Mouse (Mus musculus): Measurements from ENCODE around the gene Mrpl34. TPM values are rescaled to one million over a fixed set of nuclear protein-coding genes. Genes with fewer than 3 reads are reported as not detected.

The Mrpl34 gene
- total RNA-seq, 1 experiment, result 135 TPM

DNA sequence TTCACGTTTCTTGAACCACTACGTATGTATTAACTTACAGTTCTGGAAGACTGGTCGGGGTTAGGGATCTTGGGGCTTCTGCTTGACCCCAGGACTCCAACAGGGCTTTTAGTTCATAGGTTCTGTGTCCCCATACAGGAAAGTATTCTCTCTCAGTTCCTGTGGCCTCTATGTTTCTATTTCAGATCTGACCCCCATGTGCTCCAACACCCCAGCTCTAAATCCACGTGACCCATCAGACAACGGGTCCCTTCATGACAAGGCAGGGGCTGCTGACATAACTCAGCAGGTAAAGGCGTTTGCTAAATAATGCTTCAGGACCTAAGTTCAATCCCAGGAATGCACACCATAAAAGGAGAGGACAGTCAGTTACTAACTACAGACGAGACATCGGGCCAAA, 974 bp downstream of the Mrpl34 start:
- no peak for DNase-seq (ENCODE audit: low read depth, low spot score)
- peaks cover 5 to 13% of the 10 kb centered on the region in 2 experiments; a peak in 2 of 4 replicates for H3K4me1 ChIP-seq (ENCODE audit: control insufficient read depth in 2 of 2, insufficient read depth in 2 of 2, low read length in 2 of 2, poor library complexity in 1 of 2)
- no peaks in the 10 kb centered on the region for H3K9me3 ChIP-seq (ENCODE audit: control insufficient read depth, insufficient read depth, low read depth, low read length)
- in situ Hi-C loops (cut with MboI; ENCODE audit: low sequenced_read_pairs in 2 of 2, unreplicated experiment in 2 of 2), result no loop called here
- no peak overlapping the region for H3K27ac ChIP-seq (ENCODE audit: insufficient read depth, low read depth, low read length, poor library complexity, severe bottlenecking)
- H3K36me3 ChIP-seq (ENCODE audit: control insufficient read depth, insufficient read depth, low read length, poor library complexity, severe bottlenecking), result peaks cover 5% of the 10 kb centered on the region; the same call in 1 of the 2 replicates
- H3K4me3 ChIP-seq (ENCODE audit: insufficient read depth in 1 of 2, low read depth in 1 of 2, low read length in 2 of 2, poor library complexity in 1 of 2, severe bottlenecking in 1 of 2), result peak overlapping the region; percentile 84 to 86; a peak in 3 of 4 replicates
- peak overlapping the region; percentile 91; the same call in 1 of the 2 replicates for H3K9ac ChIP-seq (ENCODE audit: insufficient read depth, low read depth, low read length, poor library complexity, severe bottlenecking)
- TF ChIP-seq HCFC1 (IDR thresholded peaks at IDR 0.05; ENCODE audit: borderline replicate concordance, insufficient read depth, low read length) (no peak), ZNF384 (IDR thresholded peaks at IDR 0.05; ENCODE audit: low read depth, low read length) (no peak), CHD2 (IDR thresholded peaks at IDR 0.05; ENCODE audit: low read depth, low read length) (no peak), MAFK (IDR thresholded peaks at IDR 0.05; ENCODE audit: insufficient read depth, low read depth, low read length) (no peak), ZC3H11A (IDR thresholded peaks at IDR 0.05; ENCODE audit: borderline replicate concordance, low read depth, low read length) (no peak)

DNA sequence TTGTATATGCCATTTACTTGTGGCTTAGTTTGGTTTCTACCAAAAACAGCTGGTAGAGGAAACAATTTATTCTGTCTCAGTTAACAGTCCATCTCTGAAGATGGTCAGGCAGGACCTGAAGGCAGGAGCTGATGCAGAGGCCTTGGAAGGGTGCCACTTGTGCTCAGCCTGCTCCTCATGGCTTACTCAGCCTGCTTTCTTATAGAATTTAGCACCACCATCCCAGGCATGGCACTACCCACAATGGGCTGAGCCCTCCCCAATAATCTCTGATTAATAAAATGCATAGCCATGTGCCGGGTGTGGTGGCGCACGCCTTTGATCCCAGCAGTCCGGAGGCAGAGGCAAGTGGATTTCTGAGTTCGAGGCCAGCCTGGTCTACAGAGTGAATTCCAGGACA, 1.4 kb downstream of the Mrpl34 start:
- peaks cover 5 to 14% of the 10 kb centered on the region in 2 experiments; a peak in 2 of 4 replicates for H3K4me1 ChIP-seq (ENCODE audit: control insufficient read depth in 2 of 2, insufficient read depth in 2 of 2, low read length in 2 of 2, poor library complexity in 1 of 2)
- in situ Hi-C loops (cut with MboI; ENCODE audit: low sequenced_read_pairs in 2 of 2, unreplicated experiment in 2 of 2), result no loop called here

DNA sequence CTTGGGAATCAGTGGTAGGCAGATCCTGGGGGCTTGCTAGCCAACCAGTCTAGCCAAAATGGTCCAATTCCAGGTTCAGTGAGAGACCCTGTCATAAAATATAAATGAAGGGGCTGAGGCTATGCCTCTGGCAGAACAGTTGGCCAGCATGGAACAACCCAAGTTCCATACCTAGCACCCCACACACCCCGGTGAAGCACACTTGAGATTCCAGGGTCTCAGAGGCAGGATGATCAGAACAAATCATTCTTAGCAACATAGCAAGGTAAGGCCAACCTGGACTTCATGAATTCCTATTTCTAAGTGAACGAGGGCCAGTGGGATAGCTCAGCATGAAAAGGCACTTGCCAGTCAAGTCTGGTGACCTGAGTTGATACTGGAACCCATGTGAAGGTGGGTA, 2.4 kb downstream of the Mrpl34 start:
- Histone ChIP-seq H3K4me1 (ENCODE audit: control insufficient read depth in 2 of 2, insufficient read depth in 2 of 2, low read length in 2 of 2, poor library complexity in 1 of 2) (peaks cover 5 to 14% of the 10 kb centered on the region in 2 experiments; a peak in 2 of 4 replicates), H3K9me3 (ENCODE audit: control insufficient read depth, insufficient read depth, low read depth, low read length) (no peaks in the 10 kb centered on the region), H3K27ac (ENCODE audit: insufficient read depth, low read depth, low read length, poor library complexity, severe bottlenecking) (no peak overlapping the region), H3K4me3 (ENCODE audit: insufficient read depth in 1 of 2, low read depth in 1 of 2, low read length in 2 of 2, poor library complexity in 1 of 2, severe bottlenecking in 1 of 2) (no peak overlapping the region), H3K9ac (ENCODE audit: insufficient read depth, low read depth, low read length, poor library complexity, severe bottlenecking) (no peak overlapping the region), H3K36me3 (ENCODE audit: control insufficient read depth, insufficient read depth, low read length, poor library complexity, severe bottlenecking) (peaks cover 18% of the 10 kb centered on the region)
- in situ Hi-C loops (cut with MboI; ENCODE audit: low sequenced_read_pairs in 2 of 2, unreplicated experiment in 2 of 2), result no loop called here
- no peak for TF ChIP-seq MAFK (IDR thresholded peaks at IDR 0.05; ENCODE audit: insufficient read depth, low read depth, low read length)
- no peak for TF ChIP-seq CHD2 (IDR thresholded peaks at IDR 0.05; ENCODE audit: low read depth, low read length)
- TF ChIP-seq ZC3H11A (IDR thresholded peaks at IDR 0.05; ENCODE audit: borderline replicate concordance, low read depth, low read length), result no peak
- no peak for TF ChIP-seq ZNF384 (IDR thresholded peaks at IDR 0.05; ENCODE audit: low read depth, low read length)
- no peak for TF ChIP-seq HCFC1 (IDR thresholded peaks at IDR 0.05; ENCODE audit: borderline replicate concordance, insufficient read depth, low read length)
- no peak for DNase-seq (ENCODE audit: low read depth, low spot score)

More for the DNA sequence above, 1.4 kb downstream of the Mrpl34 start:
- no peaks in the 10 kb centered on the region for H3K9me3 ChIP-seq (ENCODE audit: control insufficient read depth, insufficient read depth, low read depth, low read length)
- no peak overlapping the region for H3K9ac ChIP-seq (ENCODE audit: insufficient read depth, low read depth, low read length, poor library complexity, severe bottlenecking)
- no peak overlapping the region for H3K27ac ChIP-seq (ENCODE audit: insufficient read depth, low read depth, low read length, poor library complexity, severe bottlenecking)
- no peak for DNase-seq (ENCODE audit: low read depth, low spot score)
- no peak for TF ChIP-seq HCFC1 (IDR thresholded peaks at IDR 0.05; ENCODE audit: borderline replicate concordance, insufficient read depth, low read length)
- H3K4me3 ChIP-seq (ENCODE audit: insufficient read depth in 1 of 2, low read depth in 1 of 2, low read length in 2 of 2, poor library complexity in 1 of 2, severe bottlenecking in 1 of 2), result no peak overlapping the region
- peaks cover 9% of the 10 kb centered on the region; the same call in 1 of the 2 replicates for H3K36me3 ChIP-seq (ENCODE audit: control insufficient read depth, insufficient read depth, low read length, poor library complexity, severe bottlenecking)

DNA sequence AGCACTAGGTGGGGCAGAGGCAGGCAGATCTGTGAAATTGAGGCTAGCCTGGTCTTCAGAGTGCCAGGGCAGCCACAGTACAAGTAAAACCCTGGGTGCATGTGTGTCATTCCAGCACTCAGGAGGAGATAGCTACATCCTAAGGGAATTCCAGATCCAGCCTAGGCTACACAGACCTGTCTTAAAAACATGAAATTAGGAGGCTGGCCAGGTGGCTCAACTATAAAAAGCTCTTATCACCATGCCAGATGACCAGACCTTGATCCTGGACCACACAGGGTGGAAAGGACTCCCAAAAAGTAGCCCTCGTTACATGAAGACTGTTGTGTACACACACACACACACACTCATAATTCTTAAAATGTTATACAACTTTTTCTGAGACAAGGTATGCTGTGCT, 3.2 kb downstream of the Mrpl34 start:
- DNase-seq (ENCODE audit: low read depth, low spot score), result no peak
- H3K36me3 ChIP-seq (ENCODE audit: control insufficient read depth, insufficient read depth, low read length, poor library complexity, severe bottlenecking), result peaks cover 24% of the 10 kb centered on the region
- H3K9ac ChIP-seq (ENCODE audit: insufficient read depth, low read depth, low read length, poor library complexity, severe bottlenecking), result no peak overlapping the region
- peaks cover 5 to 14% of the 10 kb centered on the region in 2 experiments; a peak in 2 of 4 replicates for H3K4me1 ChIP-seq (ENCODE audit: control insufficient read depth in 2 of 2, insufficient read depth in 2 of 2, low read length in 2 of 2, poor library complexity in 1 of 2)
- in situ Hi-C loops (cut with MboI; ENCODE audit: low sequenced_read_pairs in 2 of 2, unreplicated experiment in 2 of 2), result no loop called here
- TF ChIP-seq ZC3H11A (IDR thresholded peaks at IDR 0.05; ENCODE audit: borderline replicate concordance, low read depth, low read length) (no peak), ZNF384 (IDR thresholded peaks at IDR 0.05; ENCODE audit: low read depth, low read length) (no peak), MAFK (IDR thresholded peaks at IDR 0.05; ENCODE audit: insufficient read depth, low read depth, low read length) (no peak), CHD2 (IDR thresholded peaks at IDR 0.05; ENCODE audit: low read depth, low read length) (no peak)
- no peak overlapping the region for H3K27ac ChIP-seq (ENCODE audit: insufficient read depth, low read depth, low read length, poor library complexity, severe bottlenecking)
- no peaks in the 10 kb centered on the region for H3K9me3 ChIP-seq (ENCODE audit: control insufficient read depth, insufficient read depth, low read depth, low read length)
- H3K4me3 ChIP-seq (ENCODE audit: insufficient read depth in 1 of 2, low read depth in 1 of 2, low read length in 2 of 2, poor library complexity in 1 of 2, severe bottlenecking in 1 of 2), result no peak overlapping the region

DNA sequence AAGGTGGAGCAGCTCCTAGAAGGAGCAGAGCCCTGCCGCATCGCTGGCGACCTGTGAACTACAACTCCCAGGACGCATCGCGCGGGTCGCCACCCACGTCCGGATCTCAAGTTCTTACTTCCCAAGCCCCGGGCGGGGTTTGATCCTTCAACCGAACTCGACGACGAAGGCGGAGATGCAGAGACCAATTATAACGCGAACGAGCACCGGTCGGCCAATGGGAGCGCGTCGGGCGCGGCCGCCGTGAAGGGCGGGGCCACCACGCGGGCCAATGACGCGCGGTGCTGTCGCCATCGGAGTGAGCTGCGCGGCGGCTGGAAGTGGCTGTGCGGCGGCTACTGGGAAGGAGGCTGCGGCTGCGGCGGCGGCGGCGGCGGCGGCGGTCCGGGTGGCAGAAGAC, 4.2 kb downstream of the Mrpl34 start, which contains the start of gene Dda1:
Dda1 (plus strand) TSS at position 284 of the 400 bp plus-strand sequence.
- Histone ChIP-seq H3K9me3 (ENCODE audit: control insufficient read depth, insufficient read depth, low read depth, low read length) (no peaks in the 10 kb centered on the region), H3K9ac (ENCODE audit: insufficient read depth, low read depth, low read length, poor library complexity, severe bottlenecking) (peak within 1 kb of the TSS; percentile 75), H3K4me3 (ENCODE audit: insufficient read depth in 1 of 2, low read depth in 1 of 2, low read length in 2 of 2, poor library complexity in 1 of 2, severe bottlenecking in 1 of 2) (peak within 1 kb of the TSS; percentile 82 to 85), H3K36me3 (ENCODE audit: control insufficient read depth, insufficient read depth, low read length, poor library complexity, severe bottlenecking) (peaks cover 29% of the 10 kb centered on the region), H3K4me1 (ENCODE audit: control insufficient read depth in 2 of 2, insufficient read depth in 2 of 2, low read length in 2 of 2, poor library complexity in 1 of 2) (peaks cover 5 to 11% of the 10 kb centered on the region in 2 experiments; a peak in 2 of 4 replicates), H3K27ac (ENCODE audit: insufficient read depth, low read depth, low read length, poor library complexity, severe bottlenecking) (peak within 1 kb of the TSS; percentile 5; the same call in 1 of the 2 replicates)
- in situ Hi-C loops (cut with MboI; ENCODE audit: low sequenced_read_pairs in 2 of 2, unreplicated experiment in 2 of 2), result no loop called here
- TF ChIP-seq MAFK (IDR thresholded peaks at IDR 0.05; ENCODE audit: insufficient read depth, low read depth, low read length) (no peak), HCFC1 (IDR thresholded peaks at IDR 0.05; ENCODE audit: borderline replicate concordance, insufficient read depth, low read length) (peak; percentile 94)
- DNase-seq (ENCODE audit: low read depth, low spot score), result peak; percentile 98

All from ES-E14 (cell line).